8 mouse cellular contexts compared by ENCODE assay signal in genomic region chr1:172483361-172483660, GRCm38 (mm10). TPM values are rescaled to one million over a fixed set of nuclear protein-coding genes. Genes with fewer than 3 reads are reported as not detected.
DNase-seq lines count a peak whose midpoint lies in the region; ATAC-seq and TF ChIP-seq lines count a peak whose summit lies in the region.

No protein-coding gene starts in this region.

- no peaks in the 10 kb centered on the region for H3K27me3 ChIP-seq in lung, embryonic 16.5 days (ENCODE audit: control insufficient read depth, insufficient read depth, low read depth, low read length)
- H3K27me3 ChIP-seq in lung, postnatal 0 days (replicated peaks; ENCODE audit: insufficient read depth, low read length): no peaks in the 10 kb centered on the region
- 0 out of 2 replicates have a peak, but pooled peaks cover 2% of the 10 kb centered on the region for H3K27me3 ChIP-seq in hindbrain, embryonic 11.5 days (ENCODE audit: control insufficient read depth, insufficient read depth, low read length)
- H3K27me3 ChIP-seq in midbrain, embryonic 11.5 days (ENCODE audit: control insufficient read depth, insufficient read depth, low read length): no peaks in the 10 kb centered on the region
- H3K27me3 ChIP-seq in stomach, embryonic 16.5 days (ENCODE audit: control insufficient read depth, insufficient read depth, low read length): no peaks in the 10 kb centered on the region

- peak overlapping the region; percentile 70 for H3K9ac ChIP-seq in lung, embryonic 16.5 days (ENCODE audit: low read length)
- H3K9ac ChIP-seq in lung, postnatal 0 days (replicated peaks; ENCODE audit: low read depth): no peak overlapping the region
- peak overlapping the region; percentile 80 for H3K9ac ChIP-seq in hindbrain, embryonic 11.5 days (ENCODE audit: low read depth, low read length)
- peak overlapping the region; percentile 83 for H3K9ac ChIP-seq in midbrain, embryonic 11.5 days (ENCODE audit: low read length)
- H3K9ac ChIP-seq in stomach, embryonic 16.5 days (ENCODE audit: low read length): peak overlapping the region; percentile 73

- H3K27ac ChIP-seq in lung, embryonic 16.5 days (ENCODE audit: low read length): no peak overlapping the region
- no peak overlapping the region for H3K27ac ChIP-seq in lung, postnatal 0 days (ENCODE audit: low read length)
- H3K27ac ChIP-seq in hindbrain, embryonic 11.5 days (ENCODE audit: low read depth, low read length): peak overlapping the region; percentile 58; the same call in 1 of the 2 replicates
- H3K27ac ChIP-seq in midbrain, embryonic 11.5 days (ENCODE audit: low read depth, low read length): no peak overlapping the region
- peak overlapping the region; percentile 94 for H3K27ac ChIP-seq in stomach, embryonic 16.5 days (ENCODE audit: low read length)

- no peaks in the 10 kb centered on the region for H3K9me3 ChIP-seq in lung, embryonic 16.5 days (ENCODE audit: control insufficient read depth, low read length)
- H3K9me3 ChIP-seq in lung, postnatal 0 days (ENCODE audit: low read length): no peaks in the 10 kb centered on the region
- H3K9me3 ChIP-seq in hindbrain, embryonic 11.5 days (ENCODE audit: control insufficient read depth, low read length): no peaks in the 10 kb centered on the region
- H3K9me3 ChIP-seq in midbrain, embryonic 11.5 days (ENCODE audit: control insufficient read depth, low read length): no peaks in the 10 kb centered on the region
- H3K9me3 ChIP-seq in stomach, embryonic 16.5 days (replicated peaks; ENCODE audit: control insufficient read depth, low read length): no peaks in the 10 kb centered on the region

- H3K4me3 ChIP-seq in lung, embryonic 16.5 days (ENCODE audit: low read length): peak overlapping the region; percentile 65; the same call in 1 of the 2 replicates
- no peak overlapping the region for H3K4me3 ChIP-seq in lung, postnatal 0 days (ENCODE audit: low read depth, low read length)
- H3K4me3 ChIP-seq in hindbrain, embryonic 11.5 days (ENCODE audit: low read depth, low read length): peak overlapping the region; percentile 62
- H3K4me3 ChIP-seq in midbrain, embryonic 11.5 days (ENCODE audit: low read depth, low read length): peak overlapping the region; percentile 74
- H3K4me3 ChIP-seq in stomach, embryonic 16.5 days (replicated peaks; ENCODE audit: low read length): peak overlapping the region; percentile 65

- TF ChIP-seq CTCF in lung, postnatal 0 days (IDR thresholded peaks at IDR 0.05): no peak

- H3K4me1 ChIP-seq in lung, embryonic 16.5 days (replicated peaks; ENCODE audit: control insufficient read depth, insufficient read depth, low read length): peaks cover 34% of the 10 kb centered on the region
- no peaks in the 10 kb centered on the region for H3K4me1 ChIP-seq in lung, postnatal 0 days (ENCODE audit: insufficient read depth, low read depth, low read length)
- H3K4me1 ChIP-seq in hindbrain, embryonic 11.5 days (replicated peaks; ENCODE audit: control insufficient read depth, insufficient read depth, low read length): peaks cover 22% of the 10 kb centered on the region
- H3K4me1 ChIP-seq in midbrain, embryonic 11.5 days (ENCODE audit: control insufficient read depth, insufficient read depth, low read length): peaks cover 52% of the 10 kb centered on the region
- H3K4me1 ChIP-seq in stomach, embryonic 16.5 days (ENCODE audit: control insufficient read depth, insufficient read depth, low read length): peaks cover 22% of the 10 kb centered on the region

- no peak for ATAC-seq in lung, embryonic 16.5 days (ENCODE audit: low read depth)
- ATAC-seq in lung, postnatal 0 days: no peak
- ATAC-seq in hindbrain, embryonic 11.5 days (ENCODE audit: low FRiP score): no peak
- ATAC-seq in midbrain, embryonic 11.5 days (ENCODE audit: low FRiP score): no peak
- ATAC-seq in stomach, embryonic 16.5 days (ENCODE audit: insufficient read depth, low FRiP score): no peak

- peak overlapping the region; percentile 94 for H3K4me2 ChIP-seq in lung, embryonic 16.5 days (ENCODE audit: low read depth, low read length)
- no peak overlapping the region for H3K4me2 ChIP-seq in lung, postnatal 0 days (replicated peaks; ENCODE audit: low read depth, low read length)
- H3K4me2 ChIP-seq in hindbrain, embryonic 11.5 days (replicated peaks; ENCODE audit: low read depth, low read length): peak overlapping the region; percentile 86
- peak overlapping the region; percentile 81 for H3K4me2 ChIP-seq in midbrain, embryonic 11.5 days
- H3K4me2 ChIP-seq in stomach, embryonic 16.5 days (ENCODE audit: low read depth, low read length): peak overlapping the region; percentile 80

- 29% methylated on average over 4 of the region's 4 CpGs for WGBS in lung, embryonic 16.5 days
- 38% methylated on average over 4 of the region's 4 CpGs for WGBS in lung, postnatal 0 days
- WGBS in hindbrain, embryonic 11.5 days: 4% methylated on average over 4 of the region's 4 CpGs
- WGBS in midbrain, embryonic 11.5 days: 6% methylated on average over 4 of the region's 4 CpGs
- WGBS in stomach, embryonic 16.5 days: 27% methylated on average over 4 of the region's 4 CpGs

- H3K36me3 ChIP-seq in lung, embryonic 16.5 days (ENCODE audit: control insufficient read depth, insufficient read depth, low read length): no peaks in the 10 kb centered on the region
- H3K36me3 ChIP-seq in lung, postnatal 0 days (ENCODE audit: insufficient read depth, low read length): no peaks in the 10 kb centered on the region
- no peaks in the 10 kb centered on the region for H3K36me3 ChIP-seq in hindbrain, embryonic 11.5 days (ENCODE audit: control insufficient read depth, insufficient read depth, low read length)
- H3K36me3 ChIP-seq in midbrain, embryonic 11.5 days (ENCODE audit: control insufficient read depth, insufficient read depth, low read length): peaks cover 5% of the 10 kb centered on the region; the same call in 1 of the 2 replicates
- no peaks in the 10 kb centered on the region for H3K36me3 ChIP-seq in stomach, embryonic 16.5 days (ENCODE audit: control insufficient read depth, insufficient read depth, low read length)

- no peak for DNase-seq in lung, postnatal 0 days (ENCODE audit: low spot score)
- DNase-seq in hindbrain, embryonic 11.5 days (ENCODE audit: low spot score): peak; percentile 26
- DNase-seq in midbrain, embryonic 11.5 days (ENCODE audit: low spot score, missing footprints): no peak
- no peak for DNase-seq in ovary, postnatal 10 days (ENCODE audit: low spot score)
- no peak for DNase-seq in cerebellum, adult 18-20 months
- no peak for DNase-seq in urinary bladder, postnatal 10 days (ENCODE audit: low spot score)

- no peak for TF ChIP-seq EP300 in lung, postnatal 0 days (IDR thresholded peaks at IDR 0.05)

RNA-seq across cellular contexts. Expression of gene Igsf9, which starts 1.7 kb away (rescaled TPM):
- polyA plus RNA-seq in lung, embryonic 16.5 days (2015; fragmentation: Nextera tagmentation; extraction: Ambion mirVana): 17.4 and 20.4 TPM in 2 replicates
- 1.1 and 1.3 TPM in 2 replicates for polyA plus RNA-seq in lung, postnatal 0 days (2015; fragmentation: Nextera tagmentation; extraction: Ambion mirVana)
- 38.3 and 47.8 TPM in 2 replicates for polyA plus RNA-seq in hindbrain, embryonic 11.5 days (2014; fragmentation: Nextera tagmentation; extraction: Ambion mirVana)
- polyA plus RNA-seq in midbrain, embryonic 11.5 days (2014; fragmentation: Nextera tagmentation; extraction: Ambion mirVana): 48.8 and 49.7 TPM in 2 replicates
- 51.6 and 55.3 TPM in 2 replicates for polyA plus RNA-seq in stomach, embryonic 16.5 days (2015; fragmentation: Nextera tagmentation; extraction: Ambion mirVana)

RNA-seq across cellular contexts. Expression of gene Slamf9, which starts 8.2 kb away (rescaled TPM):
- 0.57 and 0.64 TPM in 2 replicates for polyA plus RNA-seq in lung, embryonic 16.5 days (2015; fragmentation: Nextera tagmentation; extraction: Ambion mirVana)
- polyA plus RNA-seq in lung, postnatal 0 days (2015; fragmentation: Nextera tagmentation; extraction: Ambion mirVana): 4.7 and 5.3 TPM in 2 replicates
- polyA plus RNA-seq in hindbrain, embryonic 11.5 days (2014; fragmentation: Nextera tagmentation; extraction: Ambion mirVana): 0.34 and 0.40 TPM in 2 replicates
- polyA plus RNA-seq in midbrain, embryonic 11.5 days (2014; fragmentation: Nextera tagmentation; extraction: Ambion mirVana): 0.12 and 0.23 TPM in 2 replicates
- polyA plus RNA-seq in stomach, embryonic 16.5 days (2015; fragmentation: Nextera tagmentation; extraction: Ambion mirVana): 0.59 and 0.91 TPM in 2 replicates

RNA-seq across cellular contexts. Expression of gene Tagln2, which starts 16.5 kb away (rescaled TPM):
- 662 and 695 TPM in 2 replicates for polyA plus RNA-seq in lung, embryonic 16.5 days (2015; fragmentation: Nextera tagmentation; extraction: Ambion mirVana)
- 739 and 823 TPM in 2 replicates for polyA plus RNA-seq in lung, postnatal 0 days (2015; fragmentation: Nextera tagmentation; extraction: Ambion mirVana)
- polyA plus RNA-seq in hindbrain, embryonic 11.5 days (2014; fragmentation: Nextera tagmentation; extraction: Ambion mirVana): 41.1 and 43.4 TPM in 2 replicates
- polyA plus RNA-seq in midbrain, embryonic 11.5 days (2014; fragmentation: Nextera tagmentation; extraction: Ambion mirVana): 36.3 and 39.1 TPM in 2 replicates
- 377 and 446 TPM in 2 replicates for polyA plus RNA-seq in stomach, embryonic 16.5 days (2015; fragmentation: Nextera tagmentation; extraction: Ambion mirVana)

RNA-seq across cellular contexts. Expression of gene Cfap45, which starts 37.3 kb away (rescaled TPM):
- polyA plus RNA-seq in lung, embryonic 16.5 days (2015; fragmentation: Nextera tagmentation; extraction: Ambion mirVana): 15.4 and 19.2 TPM in 2 replicates
- polyA plus RNA-seq in lung, postnatal 0 days (2015; fragmentation: Nextera tagmentation; extraction: Ambion mirVana): 12.2 and 13.1 TPM in 2 replicates
- polyA plus RNA-seq in hindbrain, embryonic 11.5 days (2014; fragmentation: Nextera tagmentation; extraction: Ambion mirVana): 3.7 and 4.8 TPM in 2 replicates
- 1.0 and 1.1 TPM in 2 replicates for polyA plus RNA-seq in midbrain, embryonic 11.5 days (2014; fragmentation: Nextera tagmentation; extraction: Ambion mirVana)
- polyA plus RNA-seq in stomach, embryonic 16.5 days (2015; fragmentation: Nextera tagmentation; extraction: Ambion mirVana): 2.6 and 3.1 TPM in 2 replicates

Comparison
In these comparisons a context has a peak if more than half of its experiments do, and no peak if none do; other contexts are left out.
1. H3K27ac ChIP-seq: peak in hindbrain, embryonic 11.5 days (single experiment) and stomach, embryonic 16.5 days (single experiment); none in lung, embryonic 16.5 days (single experiment), lung, postnatal 0 days (single experiment) and midbrain, embryonic 11.5 days (single experiment).